Mouse (Mus musculus) stomach, postnatal 0 days (tissue): ENCODE measurements around the gene Gnb1.

Experiments
- CTCF ChIP-seq: IDR thresholded peaks from 2 replicates; pipeline ENCODE4 v1.5.1; 2016; ENCODE audit warnings: antibody characterized with exemption, low read depth, mild to moderate bottlenecking, moderate library complexity
- EP300 ChIP-seq: optimal IDR thresholded peaks from 2 replicates; pipeline ENCODE3; 2016; ENCODE audit warnings: antibody characterized with exemption

- TF ChIP-seq CTCF (no peak), EP300 (no peak)
Observed at GRCm38 (mm10) chr4:155577132-155577531, 86.0 kb downstream of the Gnb1 start.
